Mouse (Mus musculus): ENCODE results near the gene Spred3. TPM values are rescaled to one million over a fixed set of nuclear protein-coding genes. Genes with fewer than 3 reads are reported as not detected.

The Spred3 gene
- polyA plus RNA-seq, 1 experiment from 2014 or later, result 2.3 TPM

GRCm38 (mm10) chr7:29167656-29168055 is 2.6 kb downstream of the Spred3 start:
- no peaks in the 10 kb centered on the region for H3K9me3 ChIP-seq
- peaks cover 47% of the 10 kb centered on the region for H3K4me1 ChIP-seq
- no peak overlapping the region for H3K4me3 ChIP-seq
- H3K4me2 ChIP-seq, result no peak overlapping the region
- no peak overlapping the region for H3K27ac ChIP-seq
- 20% methylated on average over 19 of the region's 19 CpGs for WGBS
- H3K9ac ChIP-seq, result no peak overlapping the region
- H3K27me3 ChIP-seq, result peaks cover 42% of the 10 kb centered on the region
- H3K36me3 ChIP-seq, result no peaks in the 10 kb centered on the region; the same call in 1 of the 2 replicates
- no peak for ATAC-seq (ENCODE audit: borderline replicate concordance, extremely low read depth, low FRiP score, low TSS enrichment)

GRCm38 (mm10) chr7:29162750-29163525 is 7.3 kb downstream of the Spred3 start:
- Histone ChIP-seq H3K9ac (no peak overlapping the region), H3K27ac (0 out of 2 replicates have a peak overlapping the region, but pooled peaks have one; percentile 11), H3K4me1 (peaks cover 17% of the 10 kb centered on the region), H3K36me3 (no peaks in the 10 kb centered on the region), H3K27me3 (peaks cover 32% of the 10 kb centered on the region), H3K4me2 (peak overlapping the region; percentile 6; the same call in 1 of the 2 replicates), H3K9me3 (no peaks in the 10 kb centered on the region), H3K4me3 (no peak overlapping the region)
- peak; percentile 50; the same call in 1 of the 2 replicates for ATAC-seq (ENCODE audit: borderline replicate concordance, extremely low read depth, low FRiP score, low TSS enrichment)
- 15% methylated on average over 9 of the region's 9 CpGs for WGBS

- H3K4me2 ChIP-seq, result peak overlapping the region; percentile 6; the same call in 1 of the 2 replicates
- peak overlapping the region; percentile 11; the same call in 1 of the 2 replicates for H3K27ac ChIP-seq
Measured at GRCm38 (mm10) chr7:29162294-29162693, 7.9 kb downstream of the Spred3 start.

GRCm38 (mm10) chr7:29158264-29158663 is 11.9 kb downstream of the Spred3 start:
- 4% methylated on average over 5 of the region's 5 CpGs for WGBS
- ATAC-seq (ENCODE audit: borderline replicate concordance, extremely low read depth, low FRiP score, low TSS enrichment), result no peak
- Histone ChIP-seq H3K4me1 (peaks cover 27% of the 10 kb centered on the region), H3K27me3 (peaks cover 26% of the 10 kb centered on the region), H3K27ac (no peak overlapping the region), H3K36me3 (no peaks in the 10 kb centered on the region), H3K9ac (no peak overlapping the region), H3K4me2 (no peak overlapping the region), H3K4me3 (no peak overlapping the region), H3K9me3 (no peaks in the 10 kb centered on the region; the same call in 1 of the 2 replicates)

More at GRCm38 (mm10) chr7:29162294-29162693, 7.9 kb downstream of the Spred3 start:
- 41% methylated on average over 5 of the region's 5 CpGs for WGBS
- Histone ChIP-seq H3K27me3 (peaks cover 30% of the 10 kb centered on the region), H3K9ac (no peak overlapping the region), H3K4me3 (no peak overlapping the region), H3K9me3 (no peaks in the 10 kb centered on the region), H3K36me3 (no peaks in the 10 kb centered on the region), H3K4me1 (peaks cover 17% of the 10 kb centered on the region)
- ATAC-seq (ENCODE audit: borderline replicate concordance, extremely low read depth, low FRiP score, low TSS enrichment), result no peak

- peaks cover 10% of the 10 kb centered on the region for H3K4me1 ChIP-seq
- H3K27me3 ChIP-seq, result peaks cover 26% of the 10 kb centered on the region
- peak within 1 kb of the TSS; percentile 85 for H3K9ac ChIP-seq
- H3K36me3 ChIP-seq, result no peaks in the 10 kb centered on the region
- peak within 1 kb of the TSS; percentile 99 for H3K4me2 ChIP-seq
- H3K4me3 ChIP-seq, result peak within 1 kb of the TSS; percentile 92
- no peaks in the 10 kb centered on the region; the same call in 1 of the 2 replicates for H3K9me3 ChIP-seq
- 4% methylated on average over 67 of the region's 68 CpGs for WGBS
- H3K27ac ChIP-seq, result peak within 1 kb of the TSS; percentile 91
- ATAC-seq (ENCODE audit: borderline replicate concordance, extremely low read depth, low FRiP score, low TSS enrichment), result peak; percentile 85
Measured at GRCm38 (mm10) chr7:29155838-29156782, 14.1 kb downstream of the Spred3 start, which contains the start of gene Fam98c. TSS of gene Fam98c (minus strand) at chr7:29156234.

GRCm38 (mm10) chr7:29155196-29155837 is 14.9 kb downstream of the Spred3 start:
- WGBS, result 7% methylated on average over 37 of the region's 37 CpGs
- Histone ChIP-seq H3K4me1 (peaks cover 10% of the 10 kb centered on the region), H3K36me3 (no peaks in the 10 kb centered on the region), H3K27me3 (peaks cover 26% of the 10 kb centered on the region), H3K4me3 (peak overlapping the region; percentile 92), H3K9ac (peak overlapping the region; percentile 85), H3K4me2 (peak overlapping the region; percentile 99), H3K9me3 (no peaks in the 10 kb centered on the region; the same call in 1 of the 2 replicates), H3K27ac (peak overlapping the region; percentile 91)
- peak; percentile 90 for ATAC-seq (ENCODE audit: borderline replicate concordance, extremely low read depth, low FRiP score, low TSS enrichment)

- ATAC-seq (ENCODE audit: borderline replicate concordance, extremely low read depth, low FRiP score, low TSS enrichment), result no peak
- no peak overlapping the region for H3K4me3 ChIP-seq
- 94% methylated on average over 14 of the region's 14 CpGs for WGBS
- H3K9ac ChIP-seq, result no peak overlapping the region
- H3K4me2 ChIP-seq, result no peak overlapping the region
- H3K27me3 ChIP-seq, result peaks cover 17% of the 10 kb centered on the region
- H3K27ac ChIP-seq, result no peak overlapping the region
- no peaks in the 10 kb centered on the region for H3K36me3 ChIP-seq
- no peaks in the 10 kb centered on the region; the same call in 1 of the 2 replicates for H3K9me3 ChIP-seq
- peaks cover 10% of the 10 kb centered on the region for H3K4me1 ChIP-seq
Measured at GRCm38 (mm10) chr7:29154018-29154720, 16.0 kb downstream of the Spred3 start.

- Histone ChIP-seq H3K27me3 (no peaks in the 10 kb centered on the region), H3K4me1 (peaks cover 8% of the 10 kb centered on the region), H3K36me3 (no peaks in the 10 kb centered on the region), H3K4me2 (no peak overlapping the region), H3K4me3 (no peak overlapping the region), H3K9me3 (no peaks in the 10 kb centered on the region; the same call in 1 of the 2 replicates), H3K9ac (no peak overlapping the region), H3K27ac (no peak overlapping the region)
- WGBS, result 64% methylated on average over 10 of the region's 10 CpGs
- no peak for ATAC-seq (ENCODE audit: borderline replicate concordance, extremely low read depth, low FRiP score, low TSS enrichment)
Measured at GRCm38 (mm10) chr7:29151486-29151885, 18.7 kb downstream of the Spred3 start.

- WGBS, result 87% methylated on average over 15 of the region's 15 CpGs
- Histone ChIP-seq H3K27ac (no peak overlapping the region), H3K27me3 (no peaks in the 10 kb centered on the region), H3K9ac (no peak overlapping the region), H3K4me2 (no peak overlapping the region), H3K36me3 (no peaks in the 10 kb centered on the region), H3K4me1 (no peaks in the 10 kb centered on the region), H3K9me3 (no peaks in the 10 kb centered on the region), H3K4me3 (no peak overlapping the region)
- no peak for ATAC-seq (ENCODE audit: borderline replicate concordance, extremely low read depth, low FRiP score, low TSS enrichment)
Measured at GRCm38 (mm10) chr7:29148771-29149170, 21.4 kb downstream of the Spred3 start.

GRCm38 (mm10) chr7:29146625-29147367 is 23.4 kb downstream of the Spred3 start:
- Histone ChIP-seq H3K36me3 (no peaks in the 10 kb centered on the region), H3K4me3 (no peak overlapping the region), H3K4me2 (no peak overlapping the region), H3K27me3 (no peaks in the 10 kb centered on the region), H3K27ac (no peak overlapping the region), H3K9me3 (no peaks in the 10 kb centered on the region), H3K9ac (no peak overlapping the region), H3K4me1 (no peaks in the 10 kb centered on the region)
- ATAC-seq (ENCODE audit: borderline replicate concordance, extremely low read depth, low FRiP score, low TSS enrichment), result no peak
- WGBS, result 68% methylated on average over 7 of the region's 7 CpGs
